Mouse (Mus musculus) testis, adult 2 months (tissue): ENCODE data around the gene Cbfb.

Experiments
- CTCF ChIP-seq: fragments of 200-500 bp; IDR thresholded peaks from 2 replicates; pipeline ENCODE4 v1.5.1; 2012; ENCODE audit warnings: low read depth, mild to moderate bottlenecking, inconsistent platforms, low read length, moderate library complexity; ENCODE audit not compliant: control insufficient read depth, insufficient read depth, insufficient replicate concordance
- POLR2A ChIP-seq: fragments of 200-500 bp; IDR thresholded peaks from 2 replicates; pipeline ENCODE4 v1.6.1; 2012; ENCODE audit warnings: low read depth, mild to moderate bottlenecking, inconsistent platforms, low read length, moderate library complexity; ENCODE audit not compliant: control insufficient read depth

DNA sequence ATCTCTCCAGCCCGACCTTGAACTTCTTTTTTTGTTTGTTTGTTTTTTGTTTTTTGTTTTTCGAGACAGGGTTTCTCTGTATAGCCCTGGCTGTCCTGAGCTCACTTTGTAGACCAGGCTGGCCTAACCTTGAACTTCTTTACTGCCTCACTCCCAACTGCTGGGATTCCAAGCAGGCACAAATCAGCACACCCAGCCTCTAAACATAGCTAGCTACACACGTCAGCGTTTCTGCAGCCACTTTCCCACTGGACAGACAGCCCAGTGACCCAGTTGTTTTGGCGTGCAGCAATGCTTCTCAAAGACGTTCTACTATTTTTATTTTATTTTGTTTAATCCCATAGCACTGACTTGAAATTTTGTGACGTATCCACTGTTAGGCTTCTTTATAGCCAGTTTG is 53.4 kb downstream of the Cbfb start:
- TF ChIP-seq CTCF, result no peak
- TF ChIP-seq POLR2A, result no peak
